Mouse (Mus musculus): ENCODE data around the gene Gm20388. TPM values are rescaled to one million over a fixed set of nuclear protein-coding genes. Genes with fewer than 3 reads are reported as not detected.

Gm20388 gene
- total RNA-seq, 1 experiment from 2014 or later, result 10.0 TPM

GRCm38 (mm10) chr8:124082616-124083015 is 4172.0 kb downstream of the Gm20388 start:
- ATAC-seq (replicated peaks; ENCODE audit: insufficient number of reproducible peaks, low FRiP score, low TSS enrichment, poor library complexity, severe bottlenecking), result no peak

GRCm38 (mm10) chr8:124083611-124084010 is 4173.0 kb downstream of the Gm20388 start:
- ATAC-seq (replicated peaks; ENCODE audit: insufficient number of reproducible peaks, low FRiP score, low TSS enrichment, poor library complexity, severe bottlenecking), result no peak

GRCm38 (mm10) chr8:124085668-124086067 is 4175.0 kb downstream of the Gm20388 start:
- ATAC-seq (replicated peaks; ENCODE audit: insufficient number of reproducible peaks, low FRiP score, low TSS enrichment, poor library complexity, severe bottlenecking), result no peak

GRCm38 (mm10) chr8:124088092-124088613 is 4177.5 kb downstream of the Gm20388 start:
- no peak for ATAC-seq (replicated peaks; ENCODE audit: insufficient number of reproducible peaks, low FRiP score, low TSS enrichment, poor library complexity, severe bottlenecking)

- no peak for ATAC-seq (replicated peaks; ENCODE audit: insufficient number of reproducible peaks, low FRiP score, low TSS enrichment, poor library complexity, severe bottlenecking)
Observed at GRCm38 (mm10) chr8:124089016-124089415, 4178.4 kb downstream of the Gm20388 start.

GRCm38 (mm10) chr8:124090473-124090872 is 4179.8 kb downstream of the Gm20388 start:
- no peak for ATAC-seq (replicated peaks; ENCODE audit: insufficient number of reproducible peaks, low FRiP score, low TSS enrichment, poor library complexity, severe bottlenecking)

- no peak for ATAC-seq (replicated peaks; ENCODE audit: insufficient number of reproducible peaks, low FRiP score, low TSS enrichment, poor library complexity, severe bottlenecking)
Observed at GRCm38 (mm10) chr8:124098953-124099622, 4188.4 kb downstream of the Gm20388 start.

- no peak for ATAC-seq (replicated peaks; ENCODE audit: insufficient number of reproducible peaks, low FRiP score, low TSS enrichment, poor library complexity, severe bottlenecking)
Observed at GRCm38 (mm10) chr8:124099623-124099965, 4189.0 kb downstream of the Gm20388 start.

GRCm38 (mm10) chr8:124105869-124106268 is 4195.2 kb downstream of the Gm20388 start:
- no peak for ATAC-seq (replicated peaks; ENCODE audit: insufficient number of reproducible peaks, low FRiP score, low TSS enrichment, poor library complexity, severe bottlenecking)

- ATAC-seq (replicated peaks; ENCODE audit: insufficient number of reproducible peaks, low FRiP score, low TSS enrichment, poor library complexity, severe bottlenecking), result no peak
Observed at GRCm38 (mm10) chr8:124106328-124107195, 4195.9 kb downstream of the Gm20388 start.

GRCm38 (mm10) chr8:124113108-124113507 is 4202.5 kb downstream of the Gm20388 start:
- ATAC-seq (replicated peaks; ENCODE audit: insufficient number of reproducible peaks, low FRiP score, low TSS enrichment, poor library complexity, severe bottlenecking), result no peak

GRCm38 (mm10) chr8:124125241-124125640 is 4214.6 kb downstream of the Gm20388 start:
- no peak for ATAC-seq (replicated peaks; ENCODE audit: insufficient number of reproducible peaks, low FRiP score, low TSS enrichment, poor library complexity, severe bottlenecking)

GRCm38 (mm10) chr8:124137261-124137660 is 4226.6 kb downstream of the Gm20388 start:
- ATAC-seq (replicated peaks; ENCODE audit: insufficient number of reproducible peaks, low FRiP score, low TSS enrichment, poor library complexity, severe bottlenecking), result no peak

- no peak for ATAC-seq (replicated peaks; ENCODE audit: insufficient number of reproducible peaks, low FRiP score, low TSS enrichment, poor library complexity, severe bottlenecking)
Observed at GRCm38 (mm10) chr8:124140211-124140790, 4229.7 kb downstream of the Gm20388 start.

- ATAC-seq (replicated peaks; ENCODE audit: insufficient number of reproducible peaks, low FRiP score, low TSS enrichment, poor library complexity, severe bottlenecking), result no peak
Observed at GRCm38 (mm10) chr8:124140868-124141431, 4230.3 kb downstream of the Gm20388 start.

- ATAC-seq (replicated peaks; ENCODE audit: insufficient number of reproducible peaks, low FRiP score, low TSS enrichment, poor library complexity, severe bottlenecking), result no peak
Observed at GRCm38 (mm10) chr8:124141681-124142391, 4231.2 kb downstream of the Gm20388 start.

- ATAC-seq (replicated peaks; ENCODE audit: insufficient number of reproducible peaks, low FRiP score, low TSS enrichment, poor library complexity, severe bottlenecking), result no peak
Observed at GRCm38 (mm10) chr8:124143003-124143402, 4232.4 kb downstream of the Gm20388 start.

GRCm38 (mm10) chr8:124143871-124144618 is 4233.4 kb downstream of the Gm20388 start:
- ATAC-seq (replicated peaks; ENCODE audit: insufficient number of reproducible peaks, low FRiP score, low TSS enrichment, poor library complexity, severe bottlenecking), result no peak

Data from monocyte, adult 5-6 weeks (primary cell).